Mouse (Mus musculus) hindbrain, postnatal 0 days (tissue): Measurements from ENCODE around the gene Irak4. TPM values are rescaled to one million over a fixed set of nuclear protein-coding genes. Genes with fewer than 3 reads are reported as not detected.

Experiments used
- ATAC-seq: fragments of 200-750 bp; cut with Nextera tagmentation; 2 replicates; pipeline ENCODE4 v1.8.0; 2017; ENCODE audit warnings: mild to moderate bottlenecking, moderate TSS enrichment, moderate library complexity
- DNase-seq: peaks from one replicate; pipeline ENCODE4 v3.0.0-alpha.2; 2015; ENCODE audit warnings: low spot score
- H3K27ac ChIP-seq: fragments of 300-500 bp; sonication (generic); 2 replicates; pipeline ENCODE4 v1.5.1; 2014; ENCODE audit warnings: mild to moderate bottlenecking
- H3K27me3 ChIP-seq: fragments of 300-500 bp; sonication (generic); 2 replicates; pipeline ENCODE4 v1.6.1; 2014; ENCODE audit warnings: low read length, mixed read lengths; ENCODE audit not compliant: insufficient read depth
- H3K36me3 ChIP-seq: fragments of 300-500 bp; sonication (generic); 2 replicates; pipeline ENCODE4 v1.6.1; 2014; ENCODE audit warnings: low read length, mixed read lengths; ENCODE audit not compliant: insufficient read depth
- H3K4me1 ChIP-seq: fragments of 300-500 bp; sonication (generic); 2 replicates; pipeline ENCODE4 v1.6.1; 2014; ENCODE audit warnings: antibody characterized with exemption, low read length, mixed read lengths; ENCODE audit not compliant: insufficient read depth
- H3K4me2 ChIP-seq: fragments of 300-500 bp; sonication (generic); 2 replicates; pipeline ENCODE4 v1.6.1; 2014; ENCODE audit warnings: low read depth, mild to moderate bottlenecking, low read length, moderate library complexity, mixed read lengths
- H3K4me3 ChIP-seq: fragments of 300-500 bp; sonication (generic); 2 replicates; pipeline ENCODE4 v1.5.1; 2014; ENCODE audit warnings: low read length
- H3K9ac ChIP-seq: fragments of 300-500 bp; sonication (generic); replicated peaks from 2 replicates; pipeline ENCODE4 v1.6.1; 2014; ENCODE audit warnings: mild to moderate bottlenecking, low read length, moderate library complexity, mixed read lengths
- H3K9me3 ChIP-seq: fragments of 300-500 bp; sonication (generic); 2 replicates; pipeline ENCODE4 v1.6.1; 2016; ENCODE audit warnings: low read length, mixed read lengths
- CTCF ChIP-seq: IDR thresholded peaks from 2 replicates; pipeline ENCODE4 v1.5.1; 2016; ENCODE audit warnings: antibody characterized with exemption, control low read depth, low read depth
- WGBS: fragments of 180-500 bp; shearing (Covaris S2); extraction: QIAGEN DNeasy Blood & Tissue Kit; methylation state at CpG from one replicate; pipeline ENCODE4 v1.1.7; 2014; 5-methylcytosine and 5-hydroxymethylcytosine counted together
- polyA plus RNA-seq: library from polyadenylated mRNA; unstranded; fragments of >200 nt; fragmentation: Nextera tagmentation; extraction: Ambion mirVana; gene quantifications from 2 replicates; pipeline ENCODE4 v1.2.1, GENCODE M21; 2015
- total RNA-seq: library from RNA; depleted of rRNA; stranded (reverse); fragments of >200 nt; gene quantifications from 2 replicates; pipeline ENCODE4 v1.2.3, GENCODE M21; 2014; rRNA removed

Gene Irak4
- total and polyA plus RNA-seq, 2 experiments from 2014 or later, result 0.52 to 2.1 TPM

DNA sequence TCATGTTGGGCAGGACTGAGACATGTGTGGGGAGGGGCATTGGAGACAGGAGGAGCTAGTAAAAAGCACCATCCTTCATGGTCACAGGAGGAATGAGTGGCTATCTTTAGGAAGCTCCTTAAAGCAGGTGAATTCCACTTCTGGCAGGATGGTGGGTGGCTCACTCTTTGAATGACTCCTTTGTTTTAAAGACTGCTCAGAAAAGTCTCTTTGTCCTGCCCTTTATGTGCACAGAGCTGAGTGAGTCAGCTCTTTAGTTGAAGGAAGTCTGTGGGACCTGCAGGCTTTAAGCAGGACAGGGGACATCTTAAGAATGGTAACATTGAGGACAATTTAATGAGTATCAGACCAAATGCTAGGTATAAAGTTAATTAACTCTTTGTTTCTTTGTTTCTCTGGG is 77.5 kb downstream of the Irak4 start:
- no peaks in the 10 kb centered on the region for H3K27me3 ChIP-seq
- ATAC-seq (no peak), DNase-seq (no peak)
- H3K9ac ChIP-seq, result no peak overlapping the region
- TF ChIP-seq CTCF, result no peak
- no peaks in the 10 kb centered on the region for H3K4me1 ChIP-seq
- H3K36me3 ChIP-seq, result no peaks in the 10 kb centered on the region
- peaks cover 2% of the 10 kb centered on the region; the same call in 1 of the 2 replicates for H3K9me3 ChIP-seq
- no peak overlapping the region for H3K4me3 ChIP-seq
- no peak overlapping the region for H3K4me2 ChIP-seq
- H3K27ac ChIP-seq, result no peak overlapping the region

DNA sequence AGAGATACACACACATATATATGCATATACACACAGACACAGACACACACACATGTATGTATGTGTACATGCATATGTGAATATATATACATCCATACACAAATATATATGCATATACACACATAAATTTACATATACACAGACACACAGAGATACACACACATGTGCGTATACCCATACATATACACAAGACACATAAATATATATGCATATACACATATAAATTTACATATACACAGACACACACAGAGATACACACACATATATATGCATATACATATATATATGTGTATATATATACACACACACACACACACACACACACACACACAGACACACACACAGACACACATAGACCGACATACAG is 85.0 kb downstream of the Irak4 start:
- H3K27ac ChIP-seq, result no peak overlapping the region
- WGBS, result 47% methylated on average over 2 of the region's 2 CpGs
- H3K4me1 ChIP-seq, result no peaks in the 10 kb centered on the region

GRCm38 (mm10) chr15:94628830-94629601 is 85.6 kb downstream of the Irak4 start, which contains the start of gene Tmem117:
Gene Tmem117 (plus strand): TSS chr15:94629232.
- WGBS, result under 1% methylated on average over 48 of the region's 96 CpGs
- peak; percentile 52 for DNase-seq

More for the DNA sequence above, 85.0 kb downstream of the Irak4 start:
- H3K9me3 ChIP-seq, result no peaks in the 10 kb centered on the region
- ATAC-seq (no peak; the same call in 1 of the 2 replicates), DNase-seq (no peak)
- H3K27me3 ChIP-seq, result no peaks in the 10 kb centered on the region
- no peaks in the 10 kb centered on the region for H3K36me3 ChIP-seq
- H3K4me3 ChIP-seq, result peak overlapping the region; percentile 67
- TF ChIP-seq CTCF, result no peak
- peak overlapping the region; percentile 84; the same call in 1 of the 2 replicates for H3K9ac ChIP-seq
- peak overlapping the region; percentile 96 for H3K4me2 ChIP-seq

GRCm38 (mm10) chr15:94630553-94630952 is 87.1 kb downstream of the Irak4 start:
- no peak for TF ChIP-seq CTCF
- no peaks in the 10 kb centered on the region for H3K4me1 ChIP-seq
- 83% methylated on average over 4 of the region's 4 CpGs for WGBS
- no peak overlapping the region for H3K9ac ChIP-seq
- H3K36me3 ChIP-seq, result no peaks in the 10 kb centered on the region
- no peak for ATAC-seq
- H3K4me2 ChIP-seq, result no peak overlapping the region
- H3K27ac ChIP-seq, result no peak overlapping the region
- DNase-seq, result no peak
- no peaks in the 10 kb centered on the region for H3K9me3 ChIP-seq
- H3K4me3 ChIP-seq, result no peak overlapping the region
- no peaks in the 10 kb centered on the region for H3K27me3 ChIP-seq

More at GRCm38 (mm10) chr15:94628830-94629601, 85.6 kb downstream of the Irak4 start, which contains the start of gene Tmem117:
- Histone ChIP-seq H3K36me3 (no peaks in the 10 kb centered on the region), H3K4me1 (no peaks in the 10 kb centered on the region), H3K9ac (peak within 1 kb of the TSS; percentile 84), H3K27ac (peak within 1 kb of the TSS; percentile 68), H3K9me3 (no peaks in the 10 kb centered on the region), H3K4me3 (peak within 1 kb of the TSS; percentile 67), H3K4me2 (peak within 1 kb of the TSS; percentile 96), H3K27me3 (no peaks in the 10 kb centered on the region)
- peak; percentile 89 for ATAC-seq
- TF ChIP-seq CTCF, result no peak

Other genes with a start within 250 kb of the Irak4 start
- gene Adamts20, start 78.2 kb upstream of the Irak4 start, total RNA-seq, result 8.0 and 10.6 TPM in 2 replicates
- gene Adamts20, start 78.2 kb upstream of the Irak4 start, polyA plus RNA-seq, result 3.2 and 3.4 TPM in 2 replicates
- gene Pus7l, start 96 bp upstream of the Irak4 start, total RNA-seq, result 3.0 and 3.7 TPM in 2 replicates
- 4.8 and 6.7 TPM in 2 replicates for gene Pus7l, start 96 bp upstream of the Irak4 start, polyA plus RNA-seq
- 34.3 and 37.1 TPM in 2 replicates for gene Twf1, start 46.2 kb downstream of the Irak4 start, total RNA-seq
- gene Twf1, start 46.2 kb downstream of the Irak4 start, polyA plus RNA-seq, result 77.4 and 77.8 TPM in 2 replicates
- gene Tmem117, start 85.6 kb downstream of the Irak4 start, total RNA-seq, result 17.4 and 19.9 TPM in 2 replicates
- gene Tmem117, start 85.6 kb downstream of the Irak4 start, polyA plus RNA-seq, result 21.6 and 22.3 TPM in 2 replicates